Mouse (Mus musculus) spleen, postnatal 14 days (tissue): ENCODE data around the gene Cnksr1.
"Not testable (repeated sequence)": the region's sequence is repeated elsewhere in the genome, so short reads cannot be mapped to it uniquely, and the experiment has no call there.

Experiments
- DNase-seq, 2 experiments: peaks; one replicate each; pipeline ENCODE4 v3.0.0; 2021 to 2022; ENCODE audit warnings: low spot score in 2 of 2

Gene Cnksr1

GRCm38 (mm10) chr4:134238279-134238651, at the start of gene Cnksr1:
Cnksr1 (minus strand) TSS chr4:134238399.
- DNase-seq: no peak

GRCm38 (mm10) chr4:134287575-134288025, 49.4 kb upstream of the Cnksr1 start, which contains the start of gene Pdik1l:
Pdik1l (minus strand) TSS chr4:134287895.
- DNase-seq: peak; percentile 62 to 68

- DNase-seq: peak; percentile 98
Observed at GRCm38 (mm10) chr4:134287168-134287564, 49.0 kb upstream of the Cnksr1 start.

- DNase-seq: peak; percentile 16 to 25
Observed at GRCm38 (mm10) chr4:134286226-134287167, 48.3 kb upstream of the Cnksr1 start.

GRCm38 (mm10) chr4:134284942-134285341, 46.7 kb upstream of the Cnksr1 start:
- DNase-seq: peak; percentile 23 to 35

- DNase-seq: peak; percentile 20 to 43
Observed at GRCm38 (mm10) chr4:134273417-134274345, 35.5 kb upstream of the Cnksr1 start.

- no peak for DNase-seq
Observed at GRCm38 (mm10) chr4:134272731-134273416, 34.7 kb upstream of the Cnksr1 start.

- DNase-seq: no peak
Observed at GRCm38 (mm10) chr4:134271979-134272378, 33.8 kb upstream of the Cnksr1 start.

- not testable (repeated sequence) for DNase-seq
Observed at GRCm38 (mm10) chr4:134269622-134270021, 31.4 kb upstream of the Cnksr1 start.

- DNase-seq: no peak
Observed at GRCm38 (mm10) chr4:134268102-134268655, 30.0 kb upstream of the Cnksr1 start.

GRCm38 (mm10) chr4:134265860-134266585, 27.8 kb upstream of the Cnksr1 start:
- no peak for DNase-seq

GRCm38 (mm10) chr4:134263191-134263590, 25.0 kb upstream of the Cnksr1 start:
- DNase-seq: peak in 1 of 2 experiments; percentile 41

GRCm38 (mm10) chr4:134258354-134258753, 20.2 kb upstream of the Cnksr1 start:
- no peak for DNase-seq

- DNase-seq: no peak
Observed at GRCm38 (mm10) chr4:134257198-134258009, 19.2 kb upstream of the Cnksr1 start.

- DNase-seq: no peak
Observed at GRCm38 (mm10) chr4:134256407-134257197, 18.4 kb upstream of the Cnksr1 start.

GRCm38 (mm10) chr4:134255854-134256253, 17.7 kb upstream of the Cnksr1 start:
- DNase-seq: no peak

- no peak for DNase-seq
Observed at GRCm38 (mm10) chr4:134254835-134255234, 16.6 kb upstream of the Cnksr1 start.

GRCm38 (mm10) chr4:134253722-134254324, 15.6 kb upstream of the Cnksr1 start, which contains the start of gene Grrp1:
Grrp1 (minus strand) TSS chr4:134254106.
- no peak for DNase-seq
